Mouse (Mus musculus): ENCODE data around the gene Tas2r105. TPM values are rescaled to one million over a fixed set of nuclear protein-coding genes. Genes with fewer than 3 reads are reported as not detected.

Tas2r105 gene
- not detected in 2 replicates for polyA plus RNA-seq (2015; fragmentation: Nextera tagmentation; extraction: Ambion mirVana)

- no peaks in the 10 kb centered on the region for H3K27me3 ChIP-seq (replicated peaks; ENCODE audit: control insufficient read depth, insufficient read depth, low read length)
These were observed at the start of gene Tas2r105 for GRCm38 (mm10) chr6:131687395-131687794. Gene Tas2r105 (minus strand): TSS chr6:131687495.

GRCm38 (mm10) chr6:131712803-131713202 lies 25.5 kb upstream of the Tas2r105 start:
- Histone ChIP-seq H3K27me3 (replicated peaks; ENCODE audit: control insufficient read depth, insufficient read depth, low read length) (no peaks in the 10 kb centered on the region), H3K9ac (ENCODE audit: low read depth, low read length) (no peak overlapping the region), H3K36me3 (ENCODE audit: control insufficient read depth, insufficient read depth) (no peaks in the 10 kb centered on the region), H3K9me3 (ENCODE audit: control insufficient read depth) (no peaks in the 10 kb centered on the region), H3K4me3 (ENCODE audit: low read depth, low read length) (no peak overlapping the region), H3K4me1 (replicated peaks; ENCODE audit: control insufficient read depth, insufficient read depth, low read length) (no peaks in the 10 kb centered on the region), H3K4me2 (replicated peaks; ENCODE audit: low read depth) (no peak overlapping the region), H3K27ac (ENCODE audit: low read depth, low read length) (no peak overlapping the region)
- no peak for ATAC-seq
- peak; percentile 15; the same call in 1 of the 2 replicates for TF ChIP-seq CTCF (IDR thresholded peaks at IDR 0.05; ENCODE audit: low read depth)
- 44% methylated on average over 7 of the region's 7 CpGs for WGBS

More at GRCm38 (mm10) chr6:131687395-131687794, at the start of gene Tas2r105:
- H3K9ac ChIP-seq (ENCODE audit: low read depth, low read length), result no peak within 1 kb of the TSS
- no peak for ATAC-seq
- H3K4me2 ChIP-seq (replicated peaks; ENCODE audit: low read depth), result no peak within 1 kb of the TSS
- H3K27ac ChIP-seq (ENCODE audit: low read depth, low read length), result no peak within 1 kb of the TSS
- H3K36me3 ChIP-seq (ENCODE audit: control insufficient read depth, insufficient read depth), result no peaks in the 10 kb centered on the region
- H3K4me1 ChIP-seq (replicated peaks; ENCODE audit: control insufficient read depth, insufficient read depth, low read length), result no peaks in the 10 kb centered on the region
- WGBS, result 69% methylated on average over 1 of the region's 1 CpGs
- H3K9me3 ChIP-seq (ENCODE audit: control insufficient read depth), result no peaks in the 10 kb centered on the region
- TF ChIP-seq CTCF (IDR thresholded peaks at IDR 0.05; ENCODE audit: low read depth), result no peak
- H3K4me3 ChIP-seq (ENCODE audit: low read depth, low read length), result no peak within 1 kb of the TSS

GRCm38 (mm10) chr6:131689963-131690362 lies 2.7 kb upstream of the Tas2r105 start, which contains the start of gene Tas2r114:
Gene Tas2r114 (minus strand): TSS chr6:131690063.
- Histone ChIP-seq H3K27ac (ENCODE audit: low read depth, low read length) (no peak within 1 kb of the TSS), H3K36me3 (ENCODE audit: control insufficient read depth, insufficient read depth) (no peaks in the 10 kb centered on the region), H3K9me3 (ENCODE audit: control insufficient read depth) (no peaks in the 10 kb centered on the region), H3K9ac (ENCODE audit: low read depth, low read length) (no peak within 1 kb of the TSS), H3K4me3 (ENCODE audit: low read depth, low read length) (no peak within 1 kb of the TSS), H3K4me1 (replicated peaks; ENCODE audit: control insufficient read depth, insufficient read depth, low read length) (no peaks in the 10 kb centered on the region), H3K4me2 (replicated peaks; ENCODE audit: low read depth) (no peak within 1 kb of the TSS), H3K27me3 (replicated peaks; ENCODE audit: control insufficient read depth, insufficient read depth, low read length) (no peaks in the 10 kb centered on the region)
- no peak for TF ChIP-seq CTCF (IDR thresholded peaks at IDR 0.05; ENCODE audit: low read depth)
- no peak for ATAC-seq

- Histone ChIP-seq H3K4me2 (replicated peaks; ENCODE audit: low read depth) (no peak within 1 kb of the TSS), H3K4me1 (replicated peaks; ENCODE audit: control insufficient read depth, insufficient read depth, low read length) (no peaks in the 10 kb centered on the region), H3K9me3 (ENCODE audit: control insufficient read depth) (no peaks in the 10 kb centered on the region), H3K4me3 (ENCODE audit: low read depth, low read length) (no peak within 1 kb of the TSS), H3K27me3 (replicated peaks; ENCODE audit: control insufficient read depth, insufficient read depth, low read length) (no peaks in the 10 kb centered on the region), H3K9ac (ENCODE audit: low read depth, low read length) (no peak within 1 kb of the TSS), H3K27ac (ENCODE audit: low read depth, low read length) (no peak within 1 kb of the TSS), H3K36me3 (ENCODE audit: control insufficient read depth, insufficient read depth) (no peaks in the 10 kb centered on the region)
- TF ChIP-seq CTCF (IDR thresholded peaks at IDR 0.05; ENCODE audit: low read depth), result no peak
- ATAC-seq, result no peak
- WGBS, result 63% methylated on average over 1 of the region's 1 CpGs
These were observed 1.7 kb downstream of the Tas2r105 start, which contains the start of gene Tas2r104 for GRCm38 (mm10) chr6:131685644-131686043. Gene Tas2r104 (minus strand): TSS chr6:131685744.

DNA sequence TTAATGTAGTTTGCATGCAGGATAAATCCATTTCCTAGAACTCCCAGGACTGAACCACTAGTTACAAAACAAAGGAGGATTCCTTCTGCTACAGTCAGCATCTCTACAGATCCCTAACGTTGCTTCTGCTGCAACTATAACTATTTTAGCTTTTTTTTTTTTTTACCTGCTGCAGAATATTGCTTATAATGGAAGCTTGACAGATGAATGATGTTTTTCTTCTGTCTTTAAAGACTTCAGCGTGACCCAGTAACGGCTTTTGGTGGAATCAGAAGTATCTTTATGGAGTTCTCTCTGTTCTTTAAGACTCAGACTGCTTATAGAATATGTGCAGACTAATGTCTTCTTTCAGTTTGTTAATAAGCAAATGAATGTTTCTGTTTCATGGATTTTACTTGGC lies 8.5 kb downstream of the Tas2r105 start, which contains the start of gene Tas2r106:
TSS of gene Tas2r106 (minus strand) at position 101 of the 400 bp plus-strand sequence.
- no peaks in the 10 kb centered on the region for H3K4me1 ChIP-seq (replicated peaks; ENCODE audit: control insufficient read depth, insufficient read depth, low read length)
- no peak within 1 kb of the TSS for H3K4me2 ChIP-seq (replicated peaks; ENCODE audit: low read depth)
- no peak for TF ChIP-seq CTCF (IDR thresholded peaks at IDR 0.05; ENCODE audit: low read depth)
- no peak within 1 kb of the TSS for H3K4me3 ChIP-seq (ENCODE audit: low read depth, low read length)
- no peaks in the 10 kb centered on the region for H3K36me3 ChIP-seq (ENCODE audit: control insufficient read depth, insufficient read depth)
- no peak within 1 kb of the TSS for H3K27ac ChIP-seq (ENCODE audit: low read depth, low read length)
- H3K9ac ChIP-seq (ENCODE audit: low read depth, low read length), result no peak within 1 kb of the TSS
- 0 out of 2 replicates have a peak, but pooled peaks cover 3% of the 10 kb centered on the region for H3K9me3 ChIP-seq (ENCODE audit: control insufficient read depth)
- no peak for ATAC-seq
- no peaks in the 10 kb centered on the region for H3K27me3 ChIP-seq (replicated peaks; ENCODE audit: control insufficient read depth, insufficient read depth, low read length)
- WGBS, result 69% methylated on average over 3 of the region's 3 CpGs

GRCm38 (mm10) chr6:131660049-131660448 lies 27.2 kb downstream of the Tas2r105 start, which contains the start of gene Tas2r107:
Gene Tas2r107 (minus strand): TSS chr6:131660149.
- H3K9ac ChIP-seq (ENCODE audit: low read depth, low read length), result no peak within 1 kb of the TSS
- no peak for TF ChIP-seq CTCF (IDR thresholded peaks at IDR 0.05; ENCODE audit: low read depth)
- no peak within 1 kb of the TSS for H3K4me2 ChIP-seq (replicated peaks; ENCODE audit: low read depth)
- no peaks in the 10 kb centered on the region for H3K36me3 ChIP-seq (ENCODE audit: control insufficient read depth, insufficient read depth)
- H3K27ac ChIP-seq (ENCODE audit: low read depth, low read length), result no peak within 1 kb of the TSS
- no peaks in the 10 kb centered on the region for H3K4me1 ChIP-seq (replicated peaks; ENCODE audit: control insufficient read depth, insufficient read depth, low read length)
- H3K27me3 ChIP-seq (replicated peaks; ENCODE audit: control insufficient read depth, insufficient read depth, low read length), result no peaks in the 10 kb centered on the region
- ATAC-seq, result no peak
- no peak within 1 kb of the TSS for H3K4me3 ChIP-seq (ENCODE audit: low read depth, low read length)
- 0 out of 2 replicates have a peak, but pooled peaks cover 3% of the 10 kb centered on the region for H3K9me3 ChIP-seq (ENCODE audit: control insufficient read depth)

Other genes with a start within 250 kb of the Tas2r105 start
- not detected in 2 replicates for gene 5430401F13Rik, start 201.1 kb downstream of the Tas2r105 start, polyA plus RNA-seq (2015; fragmentation: Nextera tagmentation; extraction: Ambion mirVana)
- gene Gm6619, start 201.1 kb downstream of the Tas2r105 start, polyA plus RNA-seq (2015; fragmentation: Nextera tagmentation; extraction: Ambion mirVana), result not detected in 2 replicates
- not detected in 2 replicates for gene Tas2r130, start 56.6 kb downstream of the Tas2r105 start, polyA plus RNA-seq (2015; fragmentation: Nextera tagmentation; extraction: Ambion mirVana)
- not detected in 2 replicates for gene Tas2r107, start 27.3 kb downstream of the Tas2r105 start, polyA plus RNA-seq (2015; fragmentation: Nextera tagmentation; extraction: Ambion mirVana)
- not detected in 2 replicates for gene Tas2r106, start 8.6 kb downstream of the Tas2r105 start, polyA plus RNA-seq (2015; fragmentation: Nextera tagmentation; extraction: Ambion mirVana)
- gene Tas2r104, start 1.8 kb downstream of the Tas2r105 start, polyA plus RNA-seq (2015; fragmentation: Nextera tagmentation; extraction: Ambion mirVana), result not detected in 2 replicates
- gene Tas2r114, start 2.6 kb upstream of the Tas2r105 start, polyA plus RNA-seq (2015; fragmentation: Nextera tagmentation; extraction: Ambion mirVana), result not detected in 2 replicates

Data from intestine, postnatal 0 days (tissue).